Mouse (Mus musculus) layer of hippocampus, postnatal 25 days (tissue): ENCODE results near the gene Kcp. TPM values are rescaled to one million over a fixed set of nuclear protein-coding genes. Genes with fewer than 3 reads are reported as not detected.
A peak's percentile ranks its signal among the peaks of the same experiment; 100 is the strongest.

Source experiments
- DNase-seq, 2 experiments: peaks; one replicate each; pipeline ENCODE4 v3.0.0; 2022; ENCODE audit warnings: mixed read lengths in 2 of 2, low spot score in 1 of 2; ENCODE audit errors: extremely low spot score in 1 of 2
- total RNA-seq, 2 experiments: library from RNA; stranded (reverse); gene quantifications; 2 replicates each; pipeline ENCODE4 v1.2.3; 2021

The Kcp gene
- total RNA-seq, 2 experiments from 2014 or later = 2.1 to 3.0 TPM

DNA sequence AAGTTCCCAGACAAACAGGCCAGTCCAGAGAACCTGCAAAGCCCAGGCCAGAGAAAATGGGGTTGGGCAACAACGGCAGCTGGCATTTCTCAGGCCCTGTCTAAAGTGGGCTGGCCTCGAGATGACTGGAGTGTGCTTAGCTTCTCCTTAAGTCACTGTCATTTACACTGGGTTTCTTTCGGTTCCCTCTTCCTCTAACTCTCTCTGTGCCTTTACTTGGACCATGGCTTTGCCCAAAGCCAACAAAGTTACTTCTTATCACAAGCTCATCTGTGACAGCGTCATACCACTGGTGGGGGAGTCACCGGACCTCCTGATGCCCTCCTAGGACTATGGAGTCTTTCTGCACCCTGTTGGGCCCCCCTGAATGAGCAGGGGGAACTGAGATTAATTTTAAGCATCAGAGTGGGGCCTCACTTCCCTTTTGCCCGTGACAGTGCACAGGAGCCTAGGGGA lies 16.3 kb upstream of the Kcp start:
- no peak for DNase-seq

DNA sequence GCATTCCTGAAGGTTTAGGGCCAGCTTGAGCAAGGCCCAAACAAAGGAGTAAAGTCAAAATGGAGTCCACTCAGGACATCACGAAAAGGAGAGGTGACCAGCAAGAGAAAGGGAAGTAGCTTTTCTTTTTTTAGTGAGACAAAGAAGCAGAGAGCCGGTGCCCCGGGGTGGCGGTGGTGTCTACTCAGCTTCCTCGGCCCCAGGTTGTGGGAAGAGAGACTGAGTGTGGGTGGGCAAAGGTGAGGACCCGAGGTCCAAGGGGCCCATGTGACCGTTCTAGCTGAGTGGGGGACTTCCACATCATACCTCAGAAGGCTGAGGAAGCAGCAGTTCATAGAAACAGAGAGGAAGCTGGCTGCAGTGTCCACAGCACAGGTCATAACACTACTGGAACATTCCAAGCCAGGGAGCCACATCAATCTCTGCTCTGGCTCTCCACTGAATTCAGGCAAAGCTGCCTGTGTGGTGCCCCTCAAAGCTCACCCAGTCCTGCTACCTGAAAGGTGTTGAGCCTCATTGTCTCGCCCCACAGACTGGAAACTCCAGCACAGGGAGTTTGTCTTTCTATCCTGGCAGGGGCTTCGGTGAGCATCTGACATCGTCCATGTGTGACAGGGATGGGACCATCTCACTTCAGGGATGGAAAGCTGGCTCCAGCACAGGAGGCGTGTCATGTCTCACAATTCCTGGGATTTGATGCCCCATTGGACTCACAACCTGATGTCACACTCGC lies 15.7 kb upstream of the Kcp start:
- DNase-seq = no peak

- no peak for DNase-seq
Observed at GRCm38 (mm10) chr6:29522626-29523300, 15.0 kb upstream of the Kcp start.

- peak; percentile 44 to 72 for DNase-seq
Observed at GRCm38 (mm10) chr6:29517139-29517538, 9.4 kb upstream of the Kcp start.

GRCm38 (mm10) chr6:29513284-29513683 lies 5.5 kb upstream of the Kcp start:
- no peak for DNase-seq

GRCm38 (mm10) chr6:29509086-29509485 lies 1.3 kb upstream of the Kcp start:
- DNase-seq = no peak

DNA sequence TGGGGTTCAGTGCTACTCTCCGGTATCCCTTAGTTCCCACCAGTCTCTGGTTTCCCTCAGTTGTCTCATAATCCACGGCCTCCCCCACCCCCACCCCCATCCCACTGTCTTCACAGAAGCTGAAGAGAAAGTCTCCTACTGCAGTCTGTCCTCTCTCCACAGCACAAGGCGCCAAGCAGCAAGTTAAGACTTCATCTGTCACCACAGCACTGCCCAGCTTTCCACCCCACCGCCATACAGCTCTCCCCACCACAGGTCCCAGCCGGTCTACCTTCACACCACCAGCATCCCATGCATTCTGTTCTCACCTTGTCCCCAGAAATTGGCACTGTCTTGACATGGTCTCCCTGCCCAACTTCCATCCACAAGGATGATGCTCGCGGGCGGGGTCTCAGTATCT lies 918 bp downstream of the Kcp start:
- no peak for DNase-seq

DNA sequence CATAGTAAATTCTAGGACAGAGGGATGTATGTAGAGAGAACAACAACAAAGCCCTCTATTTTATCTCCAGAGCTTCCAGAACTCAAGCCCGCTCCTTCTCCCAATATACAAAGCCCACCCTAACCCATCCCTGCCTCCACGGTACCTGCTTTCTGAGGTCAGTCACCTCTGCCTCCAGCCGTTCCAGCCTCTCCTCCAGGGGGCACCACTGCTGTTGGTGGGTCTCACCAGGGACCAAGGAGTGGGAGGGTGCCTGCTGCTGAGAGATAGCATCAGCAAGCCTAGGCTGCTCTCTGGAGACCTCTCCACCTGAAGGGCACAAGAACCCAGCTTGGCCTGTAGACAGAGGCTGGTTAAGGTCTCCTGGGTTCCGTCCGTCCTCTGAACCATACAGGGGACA lies 2.3 kb downstream of the Kcp start:
- DNase-seq = no peak

GRCm38 (mm10) chr6:29501599-29501998 lies 6.2 kb downstream of the Kcp start:
- no peak for DNase-seq

GRCm38 (mm10) chr6:29500810-29501209 lies 6.9 kb downstream of the Kcp start:
- DNase-seq = no peak

- DNase-seq = no peak
Observed at GRCm38 (mm10) chr6:29500177-29500576, 7.6 kb downstream of the Kcp start.

DNA sequence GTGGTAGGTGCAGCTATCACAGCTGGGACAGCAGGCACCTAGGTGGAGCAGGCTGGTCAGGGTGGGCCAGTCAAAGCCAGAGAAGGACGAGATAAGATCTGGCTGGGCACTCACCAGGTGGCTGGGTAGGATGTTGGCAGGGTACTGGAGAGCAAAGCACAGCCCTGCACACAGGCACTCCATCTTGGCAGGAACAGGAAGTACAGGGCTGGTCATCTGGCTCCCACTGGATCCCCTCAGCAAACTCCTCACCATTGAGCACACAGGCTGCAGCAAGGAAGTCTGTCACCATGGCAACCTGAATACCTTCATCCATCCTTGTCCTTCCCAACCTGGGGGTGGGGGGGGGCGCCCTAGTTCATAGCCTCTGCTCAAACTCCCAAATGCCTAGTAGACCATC lies 10.0 kb downstream of the Kcp start:
- no peak for DNase-seq

- no peak for DNase-seq
Observed at GRCm38 (mm10) chr6:29496270-29496669, 11.5 kb downstream of the Kcp start.

- DNase-seq = no peak
Observed at GRCm38 (mm10) chr6:29494101-29494500, 13.7 kb downstream of the Kcp start.

- DNase-seq = no peak
Observed at GRCm38 (mm10) chr6:29485951-29486350, 21.8 kb downstream of the Kcp start.

DNA sequence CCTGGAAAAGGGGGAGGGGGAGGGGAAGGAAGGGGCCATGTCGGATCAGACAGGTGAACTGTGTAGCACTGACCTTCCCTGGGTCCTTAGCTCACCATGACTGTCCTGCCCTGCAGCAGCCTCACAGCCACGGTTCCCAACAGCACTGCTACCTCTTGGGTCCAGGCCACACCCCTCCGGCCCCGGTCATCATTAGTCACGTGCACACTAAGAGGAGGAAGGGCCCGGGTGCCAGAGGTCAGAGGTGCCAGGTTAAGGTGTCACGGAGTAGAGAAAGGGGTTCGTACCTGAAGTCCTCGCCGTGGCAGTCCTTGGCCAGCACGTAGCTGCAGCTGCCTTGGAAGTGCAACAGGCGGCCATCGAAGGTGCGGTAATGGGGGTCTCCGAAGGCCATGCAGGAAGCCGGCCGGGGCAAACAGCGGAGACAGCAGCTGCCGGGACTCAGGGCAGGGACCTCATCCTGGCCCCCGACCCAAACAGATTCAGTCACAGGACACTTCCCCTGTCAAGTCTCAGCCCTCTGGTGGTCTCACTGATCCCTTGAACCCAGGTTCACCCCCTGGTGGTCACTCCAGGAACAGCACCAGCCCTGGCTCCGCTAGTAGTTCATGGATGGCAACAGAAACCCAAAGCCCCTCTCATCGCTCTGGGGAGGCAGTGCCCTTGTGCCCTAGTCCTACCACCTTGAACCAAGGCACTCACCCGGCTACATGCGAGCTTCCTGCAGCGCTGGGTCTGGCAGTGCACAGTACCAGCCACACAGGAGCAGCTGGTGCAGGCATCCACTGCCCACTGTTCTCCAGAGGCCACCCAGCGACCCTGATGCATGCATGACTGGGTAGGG lies 22.8 kb downstream of the Kcp start:
- DNase-seq = peak; percentile 60 to 88

DNA sequence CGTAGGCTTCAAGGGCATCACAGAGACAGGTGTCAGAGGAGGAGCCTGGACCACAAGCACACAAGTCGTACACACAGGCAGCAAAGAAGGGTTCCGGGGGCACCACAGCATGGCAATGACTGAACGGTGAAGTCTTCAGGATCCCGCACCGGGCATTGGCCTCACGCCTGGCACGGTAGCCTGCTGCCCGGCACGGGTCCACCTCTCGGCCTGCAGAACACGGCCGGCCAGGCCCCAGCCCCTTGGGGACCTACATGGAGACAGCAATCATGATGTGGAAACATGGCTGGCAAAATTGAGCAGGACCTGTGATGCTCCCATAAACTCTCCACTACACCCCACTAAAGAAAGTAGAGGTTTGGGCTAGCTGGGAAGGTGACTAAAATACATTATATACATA lies 25.1 kb downstream of the Kcp start:
- DNase-seq = no peak

- DNase-seq = no peak
Observed at GRCm38 (mm10) chr6:29474736-29475135, 33.0 kb downstream of the Kcp start.

DNA sequence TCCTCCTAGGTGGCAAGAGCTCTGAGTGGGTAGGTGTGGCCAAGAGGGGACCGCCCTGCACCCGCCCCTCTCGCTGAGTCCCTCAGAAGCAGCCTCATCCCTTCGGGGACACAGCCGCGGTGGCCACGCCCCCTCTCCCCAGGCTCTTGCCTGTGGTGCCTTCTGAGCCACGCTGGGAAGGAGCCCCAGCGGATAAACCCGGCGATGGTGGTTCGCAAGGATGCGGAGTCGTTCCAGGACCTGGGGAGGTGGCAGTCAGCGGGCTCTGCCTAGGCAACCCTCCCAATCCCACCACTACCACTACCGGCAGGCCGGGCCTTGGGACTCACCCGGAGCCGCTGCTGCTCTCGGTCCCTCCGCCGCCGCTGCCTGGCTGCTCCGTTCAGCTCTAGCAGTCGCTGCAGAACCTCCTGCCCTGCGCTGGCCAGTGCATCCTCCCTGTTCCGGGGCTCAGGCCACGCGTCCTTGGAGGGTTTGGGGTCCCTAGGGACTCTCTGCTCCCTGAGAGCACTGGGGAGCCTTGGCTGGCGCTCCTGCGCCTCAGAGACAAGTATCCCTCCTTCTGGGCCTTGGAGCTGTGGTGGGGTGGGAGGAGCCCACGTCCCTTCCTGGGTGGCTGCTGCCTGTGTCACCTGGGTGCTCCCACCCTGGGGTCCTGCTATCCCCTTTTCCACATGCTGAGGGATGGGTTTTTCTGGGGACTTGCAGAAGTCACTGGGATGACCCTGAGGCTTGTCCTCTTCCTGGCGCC lies 33.6 kb downstream of the Kcp start:
- DNase-seq = peak; percentile 47 to 49

- DNase-seq = no peak
Observed at GRCm38 (mm10) chr6:29471137-29471536, 36.6 kb downstream of the Kcp start, which contains the start of gene Atp6v1fnb. Atp6v1fnb (plus strand) TSS chr6:29471437.
